Mouse (Mus musculus): ENCODE data around the gene Lysmd2.

- TF ChIP-seq EP300 (optimal IDR thresholded peaks at IDR 0.05), result no peak
- TF ChIP-seq CTCF (IDR thresholded peaks at IDR 0.05; ENCODE audit: low read depth), result no peak
These were observed 5.4 kb downstream of the Lysmd2 start for GRCm38 (mm10) chr9:75630823-75631454.

Data from stomach, postnatal 0 days (tissue).